Mouse (Mus musculus): ENCODE measurements around the gene 6820408C15Rik.

GRCm38 (mm10) chr2:152436983-152437860 is 21.8 kb downstream of the 6820408C15Rik start:
- TF ChIP-seq TAL1 (IDR thresholded peaks at IDR 0.05; ENCODE audit: low read length) (no peak), GATA1 (IDR thresholded peaks at IDR 0.05; ENCODE audit: low read length) (no peak)
